Mouse (Mus musculus) C2C12 (cell line): ENCODE measurements around the gene Gm17720. TPM values are rescaled to one million over a fixed set of nuclear protein-coding genes. Genes with fewer than 3 reads are reported as not detected.

Experiments
- H3K27me3 ChIP-seq: one replicate; pipeline ENCODE4 v1.6.1; 2011; ENCODE audit not compliant: control insufficient read depth, insufficient read depth, insufficient read length
- H3K36me3 ChIP-seq: one replicate; pipeline ENCODE4 v1.6.1; 2011; ENCODE audit not compliant: control insufficient read depth, insufficient read depth
- H3K4me3 ChIP-seq: one replicate; pipeline ENCODE4 v1.5.1; 2011; ENCODE audit warnings: mild to moderate bottlenecking, control low read depth; ENCODE audit not compliant: poor library complexity, insufficient read depth, severe bottlenecking
- H3K79me2 ChIP-seq: one replicate; pipeline ENCODE4 v1.6.1; 2011; ENCODE audit not compliant: control insufficient read depth, insufficient read depth
- H3K79me3 ChIP-seq: one replicate; pipeline ENCODE4 v1.6.1; 2011; ENCODE audit warnings: low read depth, control low read depth
- H3ac ChIP-seq: one replicate; pipeline ENCODE3; 2011; ENCODE audit warnings: low read depth; ENCODE audit not compliant: control insufficient read depth, insufficient read length
- CEBPB ChIP-seq: IDR thresholded peaks from one replicate; pipeline ENCODE4 v1.6.1; 2011; ENCODE audit warnings: low read depth, mild to moderate bottlenecking, control low read depth, moderate library complexity
- CTCF ChIP-seq: IDR thresholded peaks from one replicate; pipeline ENCODE4 v1.5.1; 2011; ENCODE audit not compliant: control insufficient read depth, insufficient read depth, insufficient read length
- FOSL1 ChIP-seq: IDR thresholded peaks from one replicate; pipeline ENCODE4 v1.8.0; 2011; ENCODE audit warnings: mild to moderate bottlenecking, low read length; ENCODE audit not compliant: poor library complexity, insufficient read depth, severe bottlenecking
- MAX ChIP-seq: IDR thresholded peaks from one replicate; pipeline ENCODE4 v1.6.1; 2011; ENCODE audit warnings: mild to moderate bottlenecking, control low read depth
- MYOD1 ChIP-seq: IDR thresholded peaks from one replicate; pipeline ENCODE4 v1.6.1; 2011; ENCODE audit warnings: low read depth; ENCODE audit not compliant: control insufficient read depth, insufficient read length
- MYOG ChIP-seq: IDR thresholded peaks from one replicate; pipeline ENCODE4 v1.6.1; 2011; ENCODE audit not compliant: control insufficient read depth, insufficient read length; ENCODE audit errors: extremely low read depth
- USF1 ChIP-seq: IDR thresholded peaks from one replicate; pipeline ENCODE4 v1.6.1; 2011; ENCODE audit warnings: low read depth, mild to moderate bottlenecking, control low read depth, moderate library complexity
- long read RNA-seq, 2 experiments: library from polyadenylated mRNA; unstranded; transcript quantifications; one replicate each; pipeline ENCODE4 v2.0.0; 2019 to 2020
- polyA plus RNA-seq: library from polyadenylated mRNA; unstranded; fragments of >200 nt; fragmentation: generic; extraction: Trizol; gene quantifications from one replicate; pipeline ENCODE4 v1.2.1, GENCODE M21; 2012; ENCODE audit warnings: missing spikeins

Gm17720 gene
- polyA plus RNA-seq = not detected
- long read RNA-seq, experiment 1 = 0 reads
- long read RNA-seq, experiment 2 = 0 reads

GRCm38 (mm10) chr8:110102653-110103052 is at the start of gene Gm17720:
Gene Gm17720, minus strand, starts transcription at chr8:110102753.
- H3K79me3 ChIP-seq = no peaks in the 10 kb centered on the region
- H3K36me3 ChIP-seq = no peaks in the 10 kb centered on the region
- no peaks in the 10 kb centered on the region for H3K27me3 ChIP-seq
- no peaks in the 10 kb centered on the region for H3K79me2 ChIP-seq
- H3ac ChIP-seq = no peak within 1 kb of the TSS
- no peak within 1 kb of the TSS for H3K4me3 ChIP-seq
- TF ChIP-seq MYOG = no peak
- no peak for TF ChIP-seq CTCF
- TF ChIP-seq CEBPB = no peak
- TF ChIP-seq MYOD1 = no peak
- no peak for TF ChIP-seq USF1
- no peak for TF ChIP-seq MAX
- no peak for TF ChIP-seq FOSL1

- H3K79me2 ChIP-seq = no peaks in the 10 kb centered on the region
- H3K4me3 ChIP-seq = no peak overlapping the region
- TF ChIP-seq CTCF = peak; percentile 52
- TF ChIP-seq MAX = no peak
- TF ChIP-seq FOSL1 = no peak
- TF ChIP-seq USF1 = no peak
- no peak for TF ChIP-seq MYOG
- no peak for TF ChIP-seq MYOD1
- no peak for TF ChIP-seq CEBPB
- no peaks in the 10 kb centered on the region for H3K36me3 ChIP-seq
- H3K79me3 ChIP-seq = no peaks in the 10 kb centered on the region
- H3ac ChIP-seq = no peak overlapping the region
- no peaks in the 10 kb centered on the region for H3K27me3 ChIP-seq
Measured at GRCm38 (mm10) chr8:110145538-110145937, 43.0 kb upstream of the Gm17720 start.

- no peaks in the 10 kb centered on the region for H3K79me2 ChIP-seq
- H3K36me3 ChIP-seq = no peaks in the 10 kb centered on the region
- TF ChIP-seq USF1 = no peak
- no peak for TF ChIP-seq MYOD1
- TF ChIP-seq CEBPB = no peak
- no peak for TF ChIP-seq MYOG
- TF ChIP-seq MAX = no peak
- no peak for TF ChIP-seq FOSL1
- TF ChIP-seq CTCF = no peak
- H3K4me3 ChIP-seq = no peak overlapping the region
- H3ac ChIP-seq = no peak overlapping the region
- H3K27me3 ChIP-seq = peaks cover 3% of the 10 kb centered on the region
- no peaks in the 10 kb centered on the region for H3K79me3 ChIP-seq
Measured at GRCm38 (mm10) chr8:110140770-110141169, 38.2 kb upstream of the Gm17720 start.

- Histone ChIP-seq H3K4me3 (no peak overlapping the region), H3ac (no peak overlapping the region), H3K79me3 (no peaks in the 10 kb centered on the region), H3K36me3 (no peaks in the 10 kb centered on the region), H3K27me3 (peaks cover 3% of the 10 kb centered on the region), H3K79me2 (no peaks in the 10 kb centered on the region)
- TF ChIP-seq USF1 (no peak), MYOD1 (no peak), FOSL1 (no peak), MAX (no peak), CEBPB (no peak), CTCF (no peak), MYOG (no peak)
Measured at GRCm38 (mm10) chr8:110140156-110140555, 37.6 kb upstream of the Gm17720 start.

GRCm38 (mm10) chr8:110135515-110135914 is 33.0 kb upstream of the Gm17720 start:
- no peak overlapping the region for H3ac ChIP-seq
- no peak overlapping the region for H3K4me3 ChIP-seq
- H3K36me3 ChIP-seq = no peaks in the 10 kb centered on the region
- TF ChIP-seq FOSL1 (no peak), MYOG (no peak), MAX (no peak), CEBPB (no peak), CTCF (no peak), USF1 (no peak), MYOD1 (no peak)
- peaks cover 3% of the 10 kb centered on the region for H3K27me3 ChIP-seq
- H3K79me3 ChIP-seq = no peaks in the 10 kb centered on the region
- no peaks in the 10 kb centered on the region for H3K79me2 ChIP-seq

- no peaks in the 10 kb centered on the region for H3K79me2 ChIP-seq
- TF ChIP-seq MYOD1 = no peak
- TF ChIP-seq FOSL1 = no peak
- no peak for TF ChIP-seq CTCF
- no peak for TF ChIP-seq MYOG
- no peak for TF ChIP-seq CEBPB
- no peak for TF ChIP-seq USF1
- no peak for TF ChIP-seq MAX
Measured at GRCm38 (mm10) chr8:110134236-110134635, 31.7 kb upstream of the Gm17720 start.

More at GRCm38 (mm10) chr8:110134236-110134635, 31.7 kb upstream of the Gm17720 start:
- no peak overlapping the region for H3ac ChIP-seq
- no peaks in the 10 kb centered on the region for H3K36me3 ChIP-seq
- no peak overlapping the region for H3K4me3 ChIP-seq
- H3K79me3 ChIP-seq = no peaks in the 10 kb centered on the region
- peaks cover 7% of the 10 kb centered on the region for H3K27me3 ChIP-seq
